Mouse (Mus musculus) ES-E14 (cell line): ENCODE measurements around the gene Tmpo. TPM values are rescaled to one million over a fixed set of nuclear protein-coding genes. Genes with fewer than 3 reads are reported as not detected.

ENCODE experiments used
- DNase-seq: peaks from one replicate; pipeline ENCODE4 v3.0.0-alpha.2; 2013; ENCODE audit warnings: low read depth, low spot score
- H3K27ac ChIP-seq: 2 replicates; pipeline ENCODE4 v1.5.1; 2012; ENCODE audit warnings: low read depth, mild to moderate bottlenecking, low read length, moderate library complexity, mixed read lengths; ENCODE audit not compliant: poor library complexity, insufficient read depth, severe bottlenecking
- H3K36me3 ChIP-seq: 2 replicates; pipeline ENCODE4 v1.6.1; 2012; ENCODE audit warnings: mild to moderate bottlenecking, low read length, moderate library complexity, mixed read lengths; ENCODE audit not compliant: control insufficient read depth, poor library complexity, insufficient read depth, severe bottlenecking
- H3K4me1 ChIP-seq, 2 experiments: fragments of 150-350 bp in 1 of 2; sonication (generic) in 1 of 2; 2 replicates each; pipeline ENCODE4 v1.6.1; 2012; ENCODE audit warnings: low read length in 2 of 2, mild to moderate bottlenecking in 1 of 2, mixed read lengths in 1 of 2; ENCODE audit not compliant: control insufficient read depth in 2 of 2, insufficient read depth in 2 of 2, poor library complexity in 1 of 2
- H3K4me3 ChIP-seq, 2 experiments: fragments of 150-350 bp in 1 of 2; sonication (generic) in 1 of 2; 2 replicates each; pipeline ENCODE4 v1.5.1; 2012; ENCODE audit warnings: low read length in 2 of 2, low read depth in 1 of 2, mild to moderate bottlenecking in 1 of 2, mixed read lengths in 1 of 2; ENCODE audit not compliant: insufficient read depth in 1 of 2, poor library complexity in 1 of 2, severe bottlenecking in 1 of 2
- H3K9ac ChIP-seq: 2 replicates; pipeline ENCODE4 v1.6.1; 2012; ENCODE audit warnings: low read depth, mild to moderate bottlenecking, low read length, mixed read lengths; ENCODE audit not compliant: poor library complexity, insufficient read depth, severe bottlenecking
- H3K9me3 ChIP-seq: fragments of 150-350 bp; sonication (generic); 2 replicates; pipeline ENCODE4 v1.6.1; 2012; ENCODE audit warnings: low read depth, mild to moderate bottlenecking, low read length; ENCODE audit not compliant: control insufficient read depth, insufficient read depth
- CHD2 ChIP-seq: IDR thresholded peaks from 2 replicates; pipeline ENCODE4 v1.6.1; 2014; ENCODE audit warnings: mild to moderate bottlenecking, low read depth, low read length, inconsistent platforms
- HCFC1 ChIP-seq: IDR thresholded peaks from 2 replicates; pipeline ENCODE4 v1.6.1; 2012; ENCODE audit warnings: low read length, inconsistent platforms, borderline replicate concordance; ENCODE audit not compliant: insufficient read depth
- MAFK ChIP-seq: IDR thresholded peaks from 2 replicates; pipeline ENCODE4 v1.6.1; 2014; ENCODE audit warnings: mild to moderate bottlenecking, low read depth, low read length, inconsistent platforms; ENCODE audit not compliant: insufficient read depth
- ZC3H11A ChIP-seq: IDR thresholded peaks from 2 replicates; pipeline ENCODE4 v1.6.1; 2012; ENCODE audit warnings: low read depth, mild to moderate bottlenecking, inconsistent platforms, low read length, borderline replicate concordance
- ZNF384 ChIP-seq: IDR thresholded peaks from 2 replicates; pipeline ENCODE4 v1.6.1; 2012; ENCODE audit warnings: low read depth, low read length, inconsistent platforms
- in situ Hi-C, 2 experiments: fragments of 600-800 bp; cut with MboI; formaldehyde crosslinking; loops; one replicate each; pipeline ENCODE4 v1.15.1; 2025; ENCODE audit warnings: low sequenced_read_pairs in 2 of 2, inconsistent platforms in 1 of 2; ENCODE audit not compliant: unreplicated experiment in 2 of 2
- total RNA-seq: library from RNA; depleted of rRNA; stranded (reverse); fragments of 300-350 nt; gene quantifications from 2 replicates; pipeline ENCODE4 v1.2.3, GENCODE M21; 2012

Tmpo gene
- total RNA-seq, 1 experiment: 189 TPM

DNA sequence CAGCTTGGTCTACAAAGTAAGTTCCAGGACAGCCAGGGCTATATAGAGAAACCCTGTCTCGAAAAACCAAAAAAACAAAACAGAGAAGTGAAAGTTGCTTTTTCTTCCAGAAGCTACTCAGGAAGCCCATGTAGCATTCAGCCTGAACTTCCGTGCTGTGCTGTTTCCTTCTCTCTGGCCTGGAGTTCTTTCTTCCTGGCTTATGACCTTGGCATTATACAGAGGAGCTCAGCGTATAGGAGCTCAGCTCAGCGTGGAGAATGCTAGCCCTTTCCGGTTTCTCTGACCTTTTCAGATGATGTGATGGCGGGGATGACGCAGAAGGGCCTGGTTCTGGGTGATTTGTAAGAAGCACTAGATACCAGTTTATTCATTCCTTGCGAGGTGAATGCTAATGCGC, 43.7 kb downstream of the Tmpo start:
- in situ Hi-C loops: no loop called here
- Histone ChIP-seq H3K9ac (no peak overlapping the region), H3K4me3 (0 out of 4 replicates have a peak overlapping the region, but pooled peaks of 1 of the 2 experiments have one; percentile 5), H3K27ac (no peak overlapping the region), H3K4me1 (peaks cover 0 to 3% of the 10 kb centered on the region in 2 experiments; a peak in 1 of 4 replicates), H3K9me3 (no peaks in the 10 kb centered on the region), H3K36me3 (no peaks in the 10 kb centered on the region)
- no peak for TF ChIP-seq CHD2
- TF ChIP-seq HCFC1: no peak
- no peak for TF ChIP-seq ZC3H11A
- no peak for TF ChIP-seq MAFK
- TF ChIP-seq ZNF384: no peak
- no peak for DNase-seq

DNA sequence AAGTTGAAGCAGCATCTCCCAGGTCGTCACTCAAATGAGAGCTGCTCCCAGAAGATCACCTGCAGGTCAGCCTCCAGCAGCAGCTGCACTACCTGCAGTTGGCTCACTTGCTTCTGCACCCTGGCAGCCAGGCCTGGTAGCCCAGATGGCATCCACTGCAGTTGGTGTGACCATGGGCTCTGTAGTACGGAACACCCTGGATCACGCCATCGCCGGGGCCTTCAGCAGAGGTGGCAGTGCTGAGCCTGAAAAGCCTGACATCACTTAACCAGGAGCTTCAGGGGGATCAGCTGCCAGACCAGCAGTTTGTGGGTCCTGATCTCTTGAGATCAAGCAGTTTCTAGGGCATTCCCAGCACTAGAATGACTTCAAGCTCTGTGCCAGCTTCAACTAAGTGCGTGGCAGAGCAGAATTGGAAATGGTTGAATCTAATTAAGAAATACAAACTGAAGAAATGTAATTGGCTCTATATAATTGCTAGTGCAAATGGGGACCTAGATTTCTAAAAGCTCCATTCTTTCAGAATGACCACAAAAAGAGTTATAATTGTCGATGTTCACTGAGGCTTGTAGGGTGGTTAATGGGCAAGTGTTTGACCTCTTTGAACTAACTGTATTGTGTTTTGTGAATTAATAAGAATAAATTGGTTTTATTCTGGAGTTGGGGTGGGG, 45.7 kb downstream of the Tmpo start:
- no peak overlapping the region for H3K9ac ChIP-seq
- no peak overlapping the region for H3K27ac ChIP-seq
- DNase-seq: no peak
- TF ChIP-seq MAFK: no peak
- no peak for TF ChIP-seq ZC3H11A
- TF ChIP-seq CHD2: no peak
- TF ChIP-seq ZNF384: no peak
- TF ChIP-seq HCFC1: no peak
- H3K4me3 ChIP-seq: no peak overlapping the region
- in situ Hi-C loops: no loop called here
- H3K36me3 ChIP-seq: no peaks in the 10 kb centered on the region
- H3K9me3 ChIP-seq: no peaks in the 10 kb centered on the region
- H3K4me1 ChIP-seq: peaks cover 0 to 3% of the 10 kb centered on the region in 2 experiments; a peak in 1 of 4 replicates

DNA sequence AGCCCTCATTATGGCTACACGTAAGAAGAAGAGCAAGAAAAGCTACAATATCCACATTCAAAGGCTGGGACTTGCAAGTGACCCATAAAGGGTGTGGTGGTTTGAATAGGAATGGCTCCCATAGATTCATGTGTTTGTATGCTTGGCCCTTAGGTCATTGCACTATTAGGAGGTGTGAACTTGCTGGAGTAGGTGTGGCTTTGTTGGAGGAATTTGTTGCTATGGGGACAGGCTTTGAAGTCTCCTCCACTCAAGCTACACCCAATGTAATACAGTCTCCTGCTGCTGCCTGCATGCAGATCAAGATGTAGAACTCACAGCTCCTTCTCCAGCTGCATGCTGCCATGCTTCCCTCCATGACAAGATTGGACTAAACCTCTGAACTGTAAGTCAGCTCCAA, 49.5 kb downstream of the Tmpo start:
- DNase-seq: no peak
- Histone ChIP-seq H3K36me3 (no peaks in the 10 kb centered on the region), H3K4me3 (no peak overlapping the region), H3K4me1 (peaks cover 0 to 2% of the 10 kb centered on the region in 2 experiments; a peak in 1 of 4 replicates), H3K9ac (no peak overlapping the region), H3K9me3 (no peaks in the 10 kb centered on the region), H3K27ac (no peak overlapping the region)
- in situ Hi-C loops: no loop called here
- TF ChIP-seq HCFC1 (no peak), CHD2 (no peak), ZNF384 (no peak), ZC3H11A (no peak), MAFK (no peak)

DNA sequence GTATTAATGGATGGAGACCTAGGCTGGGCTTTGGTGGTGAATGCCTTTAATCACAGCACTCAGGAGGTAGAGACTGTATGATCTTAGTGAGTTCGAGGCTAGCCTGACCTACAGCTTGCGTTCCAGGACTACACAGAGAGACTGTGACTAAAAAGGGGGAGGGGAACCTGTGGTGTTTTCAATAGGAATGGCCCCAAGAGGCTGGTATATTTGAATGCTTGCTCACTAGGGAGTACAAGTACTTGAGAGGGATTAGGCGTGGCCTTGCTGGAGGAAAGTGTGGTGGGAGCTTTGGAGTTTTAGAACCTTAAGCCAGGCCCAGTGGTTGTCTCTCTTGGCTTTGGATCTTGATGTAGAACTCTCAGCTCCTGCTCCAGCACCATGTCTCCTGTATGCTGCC, 50.3 kb downstream of the Tmpo start:
- DNase-seq: no peak
- in situ Hi-C loops: no loop called here
- H3K4me3 ChIP-seq: no peak overlapping the region

More for the DNA sequence above, 50.3 kb downstream of the Tmpo start:
- TF ChIP-seq ZNF384: no peak
- TF ChIP-seq HCFC1: no peak
- TF ChIP-seq MAFK: no peak
- TF ChIP-seq ZC3H11A: no peak
- no peak for TF ChIP-seq CHD2
- Histone ChIP-seq H3K9me3 (no peaks in the 10 kb centered on the region), H3K4me1 (peaks cover 0 to 2% of the 10 kb centered on the region in 2 experiments; a peak in 1 of 4 replicates), H3K36me3 (no peaks in the 10 kb centered on the region), H3K27ac (no peak overlapping the region), H3K9ac (no peak overlapping the region)
